Mouse (Mus musculus): ENCODE measurements around the gene Tmem114. TPM values are rescaled to one million over a fixed set of nuclear protein-coding genes. Genes with fewer than 3 reads are reported as not detected.

Tmem114 gene
- 0.30 TPM in 1 of 2 replicates, not detected in the other for polyA plus RNA-seq (2015; fragmentation: Nextera tagmentation; extraction: Ambion mirVana)

- Histone ChIP-seq H3K36me3 (no peaks in the 10 kb centered on the region), H3K4me1 (replicated peaks) (peaks cover 9% of the 10 kb centered on the region), H3K4me3 (replicated peaks) (peak within 1 kb of the TSS; percentile 41), H3K27ac (no peak within 1 kb of the TSS), H3K9ac (replicated peaks) (peak within 1 kb of the TSS; percentile 59), H3K4me2 (replicated peaks) (peak within 1 kb of the TSS; percentile 70), H3K9me3 (no peaks in the 10 kb centered on the region), H3K27me3 (peaks cover 63% of the 10 kb centered on the region)
- peak; percentile 34; the same call in 1 of the 2 replicates for ATAC-seq
- under 1% methylated on average over 16 of the region's 16 CpGs for WGBS
Measured at GRCm38 (mm10) chr16:8424971-8425330, at the start of gene Tmem114. Tmem114 (minus strand) TSS chr16:8425136.

DNA sequence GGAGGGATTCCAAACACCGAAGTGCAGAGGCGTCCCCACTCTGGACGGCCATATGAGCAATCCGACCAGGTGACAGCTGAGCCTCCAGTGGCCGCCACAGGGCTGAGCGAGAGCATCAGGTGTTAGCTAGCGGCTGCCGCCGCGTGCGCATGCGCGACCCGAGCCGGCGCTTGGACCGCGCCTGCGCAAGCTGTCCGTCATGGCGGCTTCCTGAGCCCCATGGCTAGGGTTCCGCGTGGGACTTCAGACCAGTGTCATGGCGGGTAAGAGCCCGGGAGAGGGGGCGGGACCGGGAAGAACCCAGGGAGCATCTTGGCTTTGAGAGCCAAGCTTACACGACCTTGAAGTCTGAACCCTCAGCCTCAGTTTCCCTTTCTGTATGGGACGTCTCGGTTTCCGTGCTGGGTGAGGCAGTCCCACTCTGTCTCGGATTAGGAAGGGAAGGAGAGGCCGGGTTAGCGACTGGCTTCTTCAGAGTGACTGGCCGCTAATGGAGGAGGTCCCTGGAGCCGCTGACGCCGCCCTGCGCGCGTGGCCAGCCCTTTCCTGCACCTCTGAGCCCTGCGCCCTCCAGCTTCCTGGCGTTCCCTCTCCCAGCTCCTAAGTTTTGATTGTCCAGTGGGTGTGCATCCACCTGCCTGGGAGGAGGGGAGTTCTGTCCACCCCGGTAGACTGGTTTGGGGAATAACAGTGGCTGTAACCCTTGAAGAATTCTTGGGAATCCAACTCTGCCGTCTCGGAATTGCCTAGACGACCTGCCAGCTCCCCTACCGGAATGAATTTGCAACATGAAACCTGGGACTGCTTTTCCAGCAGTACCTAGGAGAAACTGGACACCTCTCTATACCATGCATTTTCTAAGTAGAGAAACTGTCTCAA, 45.9 kb upstream of the Tmem114 start, which contains the start of gene Mettl22:
Gene Mettl22 (plus strand): TSS at position 186 of the 879 bp plus-strand sequence.
- peaks cover 13% of the 10 kb centered on the region for H3K4me1 ChIP-seq (replicated peaks)
- peak within 1 kb of the TSS; percentile 82 for H3K4me2 ChIP-seq (replicated peaks)
- peak within 1 kb of the TSS; percentile 72 for H3K27ac ChIP-seq
- H3K27me3 ChIP-seq: peaks cover 5% of the 10 kb centered on the region; the same call in 1 of the 2 replicates
- H3K4me3 ChIP-seq (replicated peaks): peak within 1 kb of the TSS; percentile 83
- H3K36me3 ChIP-seq: peaks cover 7% of the 10 kb centered on the region; the same call in 1 of the 2 replicates
- WGBS: under 1% methylated on average over 48 of the region's 48 CpGs
- ATAC-seq: peak; percentile 98
- peak within 1 kb of the TSS; percentile 86 for H3K9ac ChIP-seq (replicated peaks)
- no peaks in the 10 kb centered on the region for H3K9me3 ChIP-seq

GRCm38 (mm10) chr16:8470132-8470531, 45.2 kb upstream of the Tmem114 start:
- Histone ChIP-seq H3K9ac (replicated peaks) (no peak overlapping the region), H3K9me3 (no peaks in the 10 kb centered on the region), H3K27ac (no peak overlapping the region), H3K36me3 (peaks cover 4% of the 10 kb centered on the region; the same call in 1 of the 2 replicates), H3K4me1 (replicated peaks) (peaks cover 13% of the 10 kb centered on the region), H3K4me2 (replicated peaks) (peak overlapping the region; percentile 82), H3K27me3 (peaks cover 5% of the 10 kb centered on the region; the same call in 1 of the 2 replicates), H3K4me3 (replicated peaks) (peak overlapping the region; percentile 83)
- 74% methylated on average over 2 of the region's 2 CpGs for WGBS
- peak; percentile 74 for ATAC-seq

GRCm38 (mm10) chr16:8459098-8459497, 34.2 kb upstream of the Tmem114 start:
- Histone ChIP-seq H3K36me3 (no peaks in the 10 kb centered on the region), H3K4me3 (replicated peaks) (no peak overlapping the region), H3K4me2 (replicated peaks) (no peak overlapping the region), H3K9me3 (no peaks in the 10 kb centered on the region), H3K9ac (replicated peaks) (no peak overlapping the region), H3K27me3 (no peaks in the 10 kb centered on the region), H3K4me1 (replicated peaks) (peaks cover 11% of the 10 kb centered on the region; the same call in 1 of the 2 replicates), H3K27ac (no peak overlapping the region)
- no peak for ATAC-seq
- 38% methylated on average over 6 of the region's 6 CpGs for WGBS

DNA sequence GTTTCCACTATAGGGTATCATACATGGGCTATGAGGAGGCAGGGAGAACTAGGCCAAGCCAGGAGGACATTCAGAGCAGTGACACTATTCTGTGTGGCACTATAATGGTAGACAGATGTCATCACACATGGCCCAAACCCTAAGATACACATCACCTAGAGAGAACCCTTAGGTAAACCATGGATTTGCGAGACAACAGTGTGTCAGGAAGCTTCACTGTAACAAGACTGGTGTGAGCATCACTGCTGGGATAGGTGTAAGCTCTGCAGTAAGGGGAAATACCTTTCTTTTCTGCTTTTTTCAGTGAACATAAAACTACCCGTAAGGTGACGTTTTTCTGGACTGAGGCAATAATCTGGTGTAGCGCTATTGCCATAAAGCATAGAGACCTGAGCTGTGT, 33.5 kb upstream of the Tmem114 start:
- WGBS: 94% methylated on average over 4 of the region's 4 CpGs
- peaks cover 11% of the 10 kb centered on the region; the same call in 1 of the 2 replicates for H3K4me1 ChIP-seq (replicated peaks)

DNA sequence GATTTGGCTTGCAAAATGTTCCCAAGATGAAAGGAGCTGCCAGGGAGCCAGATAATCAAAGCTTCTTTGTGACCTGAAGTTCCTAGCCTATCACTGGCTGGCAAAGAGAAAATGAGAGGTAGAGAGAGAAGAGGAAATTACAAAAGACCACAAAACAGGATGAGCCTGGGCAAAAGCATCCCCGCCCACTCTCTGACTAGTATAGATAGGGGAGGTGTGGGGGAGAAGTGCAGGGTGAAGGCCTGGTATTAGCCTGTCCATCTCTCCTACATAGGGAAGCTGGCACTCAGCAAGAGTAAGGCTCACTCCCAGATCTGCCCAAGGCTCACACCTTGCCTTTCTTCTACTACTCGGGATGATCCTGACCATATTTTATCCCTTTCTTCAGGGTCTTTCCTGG, 30.3 kb upstream of the Tmem114 start:
- WGBS: 63% methylated on average over 2 of the region's 2 CpGs
- no peaks in the 10 kb centered on the region for H3K9me3 ChIP-seq
- peaks cover 11% of the 10 kb centered on the region; the same call in 1 of the 2 replicates for H3K4me1 ChIP-seq (replicated peaks)
- no peak overlapping the region for H3K27ac ChIP-seq
- H3K27me3 ChIP-seq: no peaks in the 10 kb centered on the region
- H3K4me2 ChIP-seq (replicated peaks): no peak overlapping the region
- no peaks in the 10 kb centered on the region for H3K36me3 ChIP-seq
- no peak overlapping the region for H3K4me3 ChIP-seq (replicated peaks)
- no peak for ATAC-seq
- H3K9ac ChIP-seq (replicated peaks): no peak overlapping the region

More for the DNA sequence above, 33.5 kb upstream of the Tmem114 start:
- Histone ChIP-seq H3K4me3 (replicated peaks) (no peak overlapping the region), H3K36me3 (no peaks in the 10 kb centered on the region), H3K9ac (replicated peaks) (no peak overlapping the region), H3K27ac (no peak overlapping the region), H3K4me2 (replicated peaks) (no peak overlapping the region), H3K27me3 (no peaks in the 10 kb centered on the region), H3K9me3 (no peaks in the 10 kb centered on the region)
- no peak for ATAC-seq

GRCm38 (mm10) chr16:8453301-8453700, 28.4 kb upstream of the Tmem114 start:
- Histone ChIP-seq H3K4me2 (replicated peaks) (no peak overlapping the region), H3K9ac (replicated peaks) (no peak overlapping the region), H3K4me1 (replicated peaks) (peaks cover 11% of the 10 kb centered on the region; the same call in 1 of the 2 replicates), H3K27me3 (no peaks in the 10 kb centered on the region), H3K27ac (no peak overlapping the region), H3K4me3 (replicated peaks) (no peak overlapping the region), H3K9me3 (no peaks in the 10 kb centered on the region), H3K36me3 (no peaks in the 10 kb centered on the region)
- no peak for ATAC-seq
- 100% methylated on average over 2 of the region's 2 CpGs for WGBS

- H3K9ac ChIP-seq (replicated peaks): no peak overlapping the region
- H3K4me3 ChIP-seq (replicated peaks): no peak overlapping the region
- H3K4me2 ChIP-seq (replicated peaks): no peak overlapping the region
- H3K9me3 ChIP-seq: no peaks in the 10 kb centered on the region
- no peaks in the 10 kb centered on the region for H3K36me3 ChIP-seq
- H3K27me3 ChIP-seq: no peaks in the 10 kb centered on the region
- no peak for ATAC-seq
- H3K27ac ChIP-seq: no peak overlapping the region
- H3K4me1 ChIP-seq (replicated peaks): no peaks in the 10 kb centered on the region
- WGBS: 93% methylated on average over 6 of the region's 6 CpGs
Measured at GRCm38 (mm10) chr16:8446256-8446655, 21.3 kb upstream of the Tmem114 start.

DNA sequence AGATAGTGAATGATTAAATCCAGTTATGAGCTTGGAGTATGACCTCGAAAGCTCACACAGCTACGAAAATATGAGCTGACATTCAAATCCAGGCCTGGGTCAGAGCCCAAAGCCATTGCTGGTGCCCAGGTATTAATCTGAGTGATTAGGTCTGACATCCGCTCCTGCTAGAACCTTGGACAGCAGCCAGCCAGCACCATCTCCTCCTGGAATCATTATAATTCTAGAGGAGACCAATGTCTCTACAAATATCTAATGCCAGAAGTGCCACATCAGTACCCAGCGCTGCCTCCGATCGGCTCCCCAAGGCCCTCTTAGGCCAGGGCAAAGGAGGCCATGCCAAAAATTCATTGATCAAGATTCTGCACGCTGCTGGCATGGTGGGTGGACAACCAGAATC, 20.0 kb upstream of the Tmem114 start:
- ATAC-seq: no peak
- H3K27me3 ChIP-seq: no peaks in the 10 kb centered on the region
- no peak overlapping the region for H3K4me3 ChIP-seq (replicated peaks)
- H3K4me1 ChIP-seq (replicated peaks): no peaks in the 10 kb centered on the region
- no peaks in the 10 kb centered on the region for H3K9me3 ChIP-seq
- no peak overlapping the region for H3K27ac ChIP-seq
- H3K9ac ChIP-seq (replicated peaks): no peak overlapping the region
- H3K4me2 ChIP-seq (replicated peaks): no peak overlapping the region
- 85% methylated on average over 7 of the region's 7 CpGs for WGBS
- H3K36me3 ChIP-seq: no peaks in the 10 kb centered on the region

GRCm38 (mm10) chr16:8432616-8433015, 7.7 kb upstream of the Tmem114 start:
- Histone ChIP-seq H3K9ac (replicated peaks) (no peak overlapping the region), H3K27ac (no peak overlapping the region), H3K4me1 (replicated peaks) (no peaks in the 10 kb centered on the region), H3K4me2 (replicated peaks) (no peak overlapping the region), H3K4me3 (replicated peaks) (no peak overlapping the region), H3K36me3 (no peaks in the 10 kb centered on the region), H3K9me3 (no peaks in the 10 kb centered on the region), H3K27me3 (0 out of 2 replicates have a peak, but pooled peaks cover 1% of the 10 kb centered on the region)
- WGBS: 91% methylated on average over 3 of the region's 3 CpGs
- ATAC-seq: no peak

DNA sequence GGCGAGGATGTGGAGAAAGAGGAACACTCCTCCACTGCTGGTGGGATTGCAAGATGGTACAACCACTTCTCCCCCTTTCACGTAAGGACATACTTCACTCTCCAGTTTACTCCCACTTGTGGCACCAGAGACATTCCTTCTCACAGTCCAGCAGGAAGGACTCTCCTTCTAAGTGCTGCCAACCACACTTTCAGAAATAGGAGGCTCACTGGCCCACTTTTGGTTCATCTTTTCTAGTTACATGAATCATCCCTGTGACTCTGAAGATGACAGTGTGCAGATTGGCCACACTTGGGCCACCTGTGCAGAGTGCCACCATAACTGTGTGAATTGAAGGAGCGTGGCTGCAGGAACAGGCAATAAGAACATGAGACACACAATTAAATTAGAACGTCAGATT, 4.6 kb upstream of the Tmem114 start:
- WGBS: 83% methylated on average over 4 of the region's 4 CpGs
- Histone ChIP-seq H3K36me3 (no peaks in the 10 kb centered on the region), H3K4me2 (replicated peaks) (no peak overlapping the region), H3K4me1 (replicated peaks) (peaks cover 4% of the 10 kb centered on the region), H3K9ac (replicated peaks) (no peak overlapping the region), H3K27me3 (peaks cover 29% of the 10 kb centered on the region), H3K27ac (no peak overlapping the region), H3K9me3 (no peaks in the 10 kb centered on the region), H3K4me3 (replicated peaks) (no peak overlapping the region)
- ATAC-seq: no peak

DNA sequence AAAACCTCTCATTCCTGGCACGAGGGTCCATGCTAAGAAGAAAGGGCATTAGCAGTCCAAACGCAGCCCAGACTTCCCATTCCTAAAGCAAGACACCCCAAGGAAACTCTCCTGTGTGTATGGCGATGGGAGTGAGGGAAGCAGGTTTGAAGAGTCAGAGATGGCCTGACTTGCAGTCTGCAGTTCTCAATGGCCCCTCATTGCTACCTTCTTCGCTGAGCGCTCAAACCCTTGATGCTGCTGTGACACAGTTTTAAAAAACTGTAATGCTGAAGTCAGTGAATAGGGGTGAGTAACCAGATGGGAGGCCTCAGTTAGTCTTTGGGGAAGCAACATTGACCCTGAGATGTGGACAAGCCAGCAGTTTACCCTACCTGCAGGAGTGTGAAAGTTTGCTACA, 800 bp upstream of the Tmem114 start:
- H3K4me2 ChIP-seq (replicated peaks): no peak overlapping the region
- H3K4me1 ChIP-seq (replicated peaks): peaks cover 9% of the 10 kb centered on the region
- peaks cover 63% of the 10 kb centered on the region for H3K27me3 ChIP-seq
- no peak overlapping the region for H3K9ac ChIP-seq (replicated peaks)
- 86% methylated on average over 5 of the region's 5 CpGs for WGBS
- no peak for ATAC-seq
- H3K27ac ChIP-seq: no peak overlapping the region
- no peak overlapping the region for H3K4me3 ChIP-seq (replicated peaks)
- H3K9me3 ChIP-seq: no peaks in the 10 kb centered on the region
- H3K36me3 ChIP-seq: no peaks in the 10 kb centered on the region
